Mouse (Mus musculus) cerebellum, adult 2 months (tissue): ENCODE measurements around the gene Tle6.

Source experiments
- CTCF ChIP-seq: fragments of 200-500 bp; IDR thresholded peaks from 2 replicates; pipeline ENCODE4 v1.5.1; 2011; ENCODE audit warnings: low read depth, mild to moderate bottlenecking, control low read depth, low read length, moderate library complexity, borderline replicate concordance; ENCODE audit not compliant: insufficient read depth
- POLR2A ChIP-seq: fragments of 200-500 bp; IDR thresholded peaks from 2 replicates; pipeline ENCODE4 v1.6.1; 2011; ENCODE audit warnings: low read length, control low read depth, borderline replicate concordance; ENCODE audit not compliant: insufficient read depth

DNA sequence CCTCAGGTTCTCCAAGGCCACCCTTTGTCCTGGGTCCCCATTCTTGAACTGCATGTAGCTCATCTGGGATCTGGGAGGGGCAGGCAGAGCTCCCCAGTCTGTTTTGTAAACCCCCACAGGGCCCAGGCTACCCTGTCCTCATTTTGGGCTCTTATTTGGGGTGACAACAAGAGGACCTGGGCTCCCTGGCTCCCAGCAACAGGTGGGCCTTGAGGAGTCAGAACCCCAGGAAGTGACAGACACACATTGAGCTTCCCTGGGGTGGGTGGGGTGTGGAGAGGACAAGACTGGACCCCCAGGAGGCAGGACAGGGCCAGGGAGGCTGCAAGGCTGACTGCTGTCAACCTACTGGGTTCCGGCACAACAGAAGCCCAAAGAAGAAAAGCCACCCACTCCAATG, 57.2 kb downstream of the Tle6 start:
- TF ChIP-seq CTCF (no peak), POLR2A (no peak)
